Mouse (Mus musculus) midbrain, embryonic 16.5 days (tissue): Measurements from ENCODE around the gene Crabp1. TPM values are rescaled to one million over a fixed set of nuclear protein-coding genes. Genes with fewer than 3 reads are reported as not detected.

Experiments
- ATAC-seq: fragments of 200-750 bp; cut with Nextera tagmentation; 2 replicates; pipeline ENCODE4 v1.8.0; 2017; ENCODE audit warnings: moderate TSS enrichment
- H3K27ac ChIP-seq: fragments of 300-500 bp; sonication (generic); 2 replicates; pipeline ENCODE4 v1.5.1; 2014; ENCODE audit warnings: mild to moderate bottlenecking, low read length, mixed read lengths
- H3K27me3 ChIP-seq: fragments of 300-500 bp; sonication (generic); 2 replicates; pipeline ENCODE4 v1.6.1; 2014; ENCODE audit warnings: low read depth, low read length, mixed read lengths; ENCODE audit not compliant: control insufficient read depth, insufficient read depth
- H3K36me3 ChIP-seq: fragments of 300-500 bp; sonication (generic); 2 replicates; pipeline ENCODE4 v1.6.1; 2014; ENCODE audit warnings: mild to moderate bottlenecking, low read length, moderate library complexity, mixed read lengths; ENCODE audit not compliant: control insufficient read depth, insufficient read depth
- H3K4me1 ChIP-seq: fragments of 300-500 bp; sonication (generic); 2 replicates; pipeline ENCODE4 v1.6.1; 2014; ENCODE audit warnings: mild to moderate bottlenecking, low read length, mixed read lengths; ENCODE audit not compliant: control insufficient read depth, insufficient read depth
- H3K4me2 ChIP-seq: fragments of 300-500 bp; sonication (generic); 2 replicates; pipeline ENCODE4 v1.6.1; 2014; ENCODE audit warnings: mild to moderate bottlenecking, low read length, mixed read lengths
- H3K4me3 ChIP-seq: fragments of 300-500 bp; sonication (generic); 2 replicates; pipeline ENCODE4 v1.5.1; 2014; ENCODE audit warnings: low read depth, mild to moderate bottlenecking, low read length, moderate library complexity, mixed read lengths
- H3K9ac ChIP-seq: fragments of 300-500 bp; sonication (generic); 2 replicates; pipeline ENCODE4 v1.6.1; 2014; ENCODE audit warnings: low read depth, low read length, mixed read lengths
- H3K9me3 ChIP-seq: fragments of 300-500 bp; sonication (generic); replicated peaks from 2 replicates; pipeline ENCODE4 v1.6.1; 2014; ENCODE audit warnings: mild to moderate bottlenecking, low read length, mixed read lengths; ENCODE audit not compliant: control insufficient read depth, poor library complexity, severe bottlenecking
- WGBS: fragments of 180-500 bp; shearing (Covaris S2); extraction: QIAGEN DNeasy Blood & Tissue Kit; methylation state at CpG from one replicate; pipeline ENCODE4 v1.1.7; 2014; 5-methylcytosine and 5-hydroxymethylcytosine counted together
- polyA plus RNA-seq: library from polyadenylated mRNA; unstranded; fragments of >200 nt; fragmentation: Nextera tagmentation; extraction: Ambion mirVana; gene quantifications from 2 replicates; pipeline ENCODE4 v1.2.1, GENCODE M21; 2015

Crabp1 gene
- polyA plus RNA-seq, 1 experiment from 2014 or later = 19.3 TPM

- Histone ChIP-seq H3K27ac (no peak overlapping the region), H3K4me1 (peaks cover 17% of the 10 kb centered on the region), H3K27me3 (no peaks in the 10 kb centered on the region), H3K36me3 (no peaks in the 10 kb centered on the region), H3K4me3 (no peak overlapping the region), H3K9ac (no peak overlapping the region), H3K9me3 (no peaks in the 10 kb centered on the region), H3K4me2 (no peak overlapping the region)
- 19% methylated on average over 9 of the region's 9 CpGs for WGBS
- ATAC-seq = no peak
These were observed 28.3 kb upstream of the Crabp1 start for GRCm38 (mm10) chr9:54736284-54736701.

DNA sequence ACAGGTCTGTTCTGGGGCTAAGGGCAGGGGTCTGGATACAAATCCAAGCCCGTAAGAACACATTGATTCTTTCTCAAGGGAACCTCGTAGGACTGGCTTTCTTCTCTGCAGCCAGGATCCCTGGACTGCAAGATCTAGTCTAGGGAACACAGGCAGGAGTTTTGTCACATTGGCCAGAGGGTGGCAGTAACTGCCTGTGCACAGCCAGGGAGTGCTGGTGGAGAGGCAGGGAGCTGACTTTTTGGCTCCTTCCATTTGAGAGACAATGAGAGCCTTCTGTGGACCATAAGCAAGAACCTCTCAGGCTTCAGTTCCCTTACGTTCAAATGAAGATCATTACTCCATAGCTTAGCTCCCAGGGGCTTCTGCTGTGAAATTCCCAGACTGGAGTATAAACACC is 26.2 kb upstream of the Crabp1 start:
- H3K27ac ChIP-seq = no peak overlapping the region
- peaks cover 11% of the 10 kb centered on the region for H3K4me1 ChIP-seq
- WGBS = 31% methylated on average over 3 of the region's 3 CpGs
- no peaks in the 10 kb centered on the region for H3K36me3 ChIP-seq
- H3K4me3 ChIP-seq = no peak overlapping the region
- no peak for ATAC-seq
- no peaks in the 10 kb centered on the region for H3K9me3 ChIP-seq
- H3K4me2 ChIP-seq = no peak overlapping the region
- H3K27me3 ChIP-seq = no peaks in the 10 kb centered on the region
- no peak overlapping the region for H3K9ac ChIP-seq

DNA sequence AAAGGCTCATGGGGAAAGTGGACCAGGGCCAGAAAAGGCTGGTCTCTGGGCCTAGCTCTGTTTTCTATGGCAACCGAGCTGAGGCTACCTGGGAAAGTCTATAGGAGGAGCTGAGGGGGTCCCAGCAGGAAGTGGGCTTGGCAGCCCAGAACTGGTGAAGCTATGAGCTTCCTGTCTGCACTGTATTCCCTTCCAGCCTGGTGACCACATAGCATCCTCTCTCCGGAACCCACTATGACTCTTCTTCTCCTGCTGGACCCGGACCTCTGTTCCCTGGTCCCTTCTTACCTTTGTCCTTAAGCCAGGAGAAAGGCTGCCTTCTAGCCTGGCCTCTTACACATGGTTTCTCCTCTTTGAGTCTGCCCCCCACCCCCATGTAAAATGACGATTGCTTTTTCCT is 20.7 kb upstream of the Crabp1 start:
- ATAC-seq = no peak
- Histone ChIP-seq H3K4me3 (no peak overlapping the region), H3K4me1 (no peaks in the 10 kb centered on the region), H3K27me3 (no peaks in the 10 kb centered on the region), H3K9ac (no peak overlapping the region), H3K36me3 (no peaks in the 10 kb centered on the region), H3K27ac (no peak overlapping the region), H3K4me2 (no peak overlapping the region), H3K9me3 (no peaks in the 10 kb centered on the region)
- WGBS = 88% methylated on average over 4 of the region's 4 CpGs

GRCm38 (mm10) chr9:54745740-54746370 is 18.7 kb upstream of the Crabp1 start:
- no peak overlapping the region for H3K27ac ChIP-seq
- no peaks in the 10 kb centered on the region for H3K4me1 ChIP-seq
- no peaks in the 10 kb centered on the region for H3K36me3 ChIP-seq
- H3K9ac ChIP-seq = no peak overlapping the region
- H3K4me2 ChIP-seq = no peak overlapping the region
- H3K9me3 ChIP-seq = no peaks in the 10 kb centered on the region
- no peak for ATAC-seq
- no peaks in the 10 kb centered on the region for H3K27me3 ChIP-seq
- 44% methylated on average over 13 of the region's 13 CpGs for WGBS
- H3K4me3 ChIP-seq = no peak overlapping the region

DNA sequence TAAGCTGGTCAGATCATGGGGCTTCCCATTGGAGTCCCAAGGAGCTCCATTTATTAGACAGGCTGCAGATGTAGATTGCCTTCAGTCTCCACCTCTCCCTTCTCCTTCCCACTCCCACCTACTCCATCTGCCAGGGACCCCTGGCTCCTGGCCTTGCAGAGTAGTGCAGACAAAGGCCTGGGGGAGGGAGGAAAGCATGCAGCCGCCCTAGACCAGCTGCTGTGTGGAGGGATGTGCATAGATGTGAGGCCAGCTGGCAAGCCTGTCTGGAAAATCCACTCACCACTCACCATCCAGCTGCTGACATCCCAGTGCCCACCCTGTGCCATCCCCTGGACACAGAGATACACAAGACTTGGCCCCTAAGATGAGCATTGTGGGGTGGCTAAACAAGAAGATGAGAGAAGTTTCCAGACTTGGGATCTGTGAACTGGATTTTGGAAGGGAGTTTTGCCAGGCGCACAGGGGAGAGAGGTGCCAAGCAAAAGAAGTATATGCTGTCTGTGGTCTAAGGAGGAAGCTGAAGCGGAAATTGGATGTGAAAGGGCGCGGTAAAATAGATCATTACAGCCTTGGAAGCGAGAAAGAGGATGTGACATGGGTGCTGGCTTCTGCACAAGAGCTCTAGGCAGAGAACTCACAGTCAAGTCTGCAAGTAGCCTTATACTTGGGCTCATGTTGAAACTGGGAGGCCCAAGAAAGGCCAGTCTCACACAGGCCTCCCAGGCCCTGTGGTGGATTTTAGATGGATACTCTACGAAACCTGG is 14.2 kb upstream of the Crabp1 start:
- Histone ChIP-seq H3K36me3 (no peaks in the 10 kb centered on the region), H3K27ac (no peak overlapping the region), H3K9ac (no peak overlapping the region), H3K9me3 (no peaks in the 10 kb centered on the region), H3K4me2 (no peak overlapping the region), H3K27me3 (no peaks in the 10 kb centered on the region), H3K4me1 (peaks cover 4% of the 10 kb centered on the region; the same call in 1 of the 2 replicates), H3K4me3 (no peak overlapping the region)
- no peak for ATAC-seq
- WGBS = 82% methylated on average over 7 of the region's 7 CpGs

- Histone ChIP-seq H3K4me3 (no peak overlapping the region), H3K4me1 (peaks cover 4% of the 10 kb centered on the region; the same call in 1 of the 2 replicates), H3K4me2 (no peak overlapping the region), H3K9me3 (no peaks in the 10 kb centered on the region), H3K27me3 (no peaks in the 10 kb centered on the region), H3K36me3 (no peaks in the 10 kb centered on the region), H3K9ac (no peak overlapping the region), H3K27ac (no peak overlapping the region)
- WGBS = 85% methylated on average over 2 of the region's 2 CpGs
- no peak for ATAC-seq
These were observed 12.9 kb upstream of the Crabp1 start for GRCm38 (mm10) chr9:54751684-54752083.

- peak; percentile 60 for ATAC-seq
- H3K4me2 ChIP-seq = no peak overlapping the region
- no peak overlapping the region for H3K27ac ChIP-seq
These were observed 12.2 kb upstream of the Crabp1 start for GRCm38 (mm10) chr9:54752201-54752943.

DNA sequence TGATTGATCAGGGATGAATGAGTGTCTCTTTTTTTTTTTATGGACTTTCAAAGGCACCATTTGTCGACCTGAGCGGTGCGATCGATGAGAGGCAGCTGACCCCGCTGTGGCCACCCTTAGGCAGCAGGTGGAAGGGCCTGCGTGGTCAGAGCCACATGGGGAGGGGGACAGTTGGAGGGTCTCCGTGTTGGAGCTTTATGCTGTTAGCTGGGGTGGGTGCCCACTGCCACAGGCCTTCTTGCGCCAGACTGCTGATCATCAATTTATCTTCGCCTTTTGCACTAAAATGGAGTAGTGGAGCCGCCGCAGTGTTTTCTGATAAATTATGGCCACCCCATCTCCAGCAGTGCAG is 11.6 kb upstream of the Crabp1 start:
- H3K36me3 ChIP-seq = no peaks in the 10 kb centered on the region
- no peak overlapping the region for H3K4me3 ChIP-seq
- no peaks in the 10 kb centered on the region for H3K27me3 ChIP-seq
- 39% methylated on average over 11 of the region's 11 CpGs for WGBS
- H3K9ac ChIP-seq = no peak overlapping the region
- no peak for ATAC-seq
- H3K9me3 ChIP-seq = no peaks in the 10 kb centered on the region
- H3K27ac ChIP-seq = no peak overlapping the region
- no peak overlapping the region for H3K4me2 ChIP-seq
- peaks cover 4% of the 10 kb centered on the region; the same call in 1 of the 2 replicates for H3K4me1 ChIP-seq

More at GRCm38 (mm10) chr9:54752201-54752943, 12.2 kb upstream of the Crabp1 start:
- H3K36me3 ChIP-seq = no peaks in the 10 kb centered on the region
- 21% methylated on average over 21 of the region's 21 CpGs for WGBS
- H3K9me3 ChIP-seq = no peaks in the 10 kb centered on the region
- no peak overlapping the region for H3K4me3 ChIP-seq
- no peaks in the 10 kb centered on the region for H3K27me3 ChIP-seq
- peaks cover 4% of the 10 kb centered on the region; the same call in 1 of the 2 replicates for H3K4me1 ChIP-seq
- H3K9ac ChIP-seq = no peak overlapping the region

- Histone ChIP-seq H3K4me3 (no peak overlapping the region), H3K27ac (no peak overlapping the region), H3K9me3 (no peaks in the 10 kb centered on the region), H3K4me2 (no peak overlapping the region), H3K4me1 (peaks cover 4% of the 10 kb centered on the region; the same call in 1 of the 2 replicates), H3K27me3 (peaks cover 18% of the 10 kb centered on the region), H3K9ac (no peak overlapping the region), H3K36me3 (no peaks in the 10 kb centered on the region)
- WGBS = 7% methylated on average over 6 of the region's 6 CpGs
- no peak for ATAC-seq
These were observed 5.0 kb upstream of the Crabp1 start for GRCm38 (mm10) chr9:54759592-54759991.
